Mouse (Mus musculus): ENCODE data around the gene Zkscan4. TPM values are rescaled to one million over a fixed set of nuclear protein-coding genes. Genes with fewer than 3 reads are reported as not detected.
"Not testable (repeated sequence)": the region's sequence is repeated elsewhere in the genome, so short reads cannot be mapped to it uniquely, and the experiment has no call there.

Gene Zkscan4
- total RNA-seq, 2 experiments from 2014 or later, result 7.4 TPM

GRCm38 (mm10) chr13:21495080-21495479 is 16.4 kb downstream of the Zkscan4 start, which contains the start of gene AK157302:
AK157302 (plus strand) TSS chr13:21495223.
- DNase-seq (ENCODE audit: extremely low spot score in 1 of 2, low spot score in 2 of 2), result peak in 1 of 2 experiments; percentile 49
- intact Hi-C loops (cut with DNase I), result no loop called here

GRCm38 (mm10) chr13:21501182-21501581 is 22.5 kb downstream of the Zkscan4 start, which contains the start of gene Gm11273:
Gm11273 (minus strand) TSS chr13:21501418.
- DNase-seq (ENCODE audit: extremely low spot score in 1 of 2, low spot score in 2 of 2); intact Hi-C loops (cut with DNase I): not testable (repeated sequence)

GRCm38 (mm10) chr13:21502296-21502695 is 23.6 kb downstream of the Zkscan4 start:
- no peak for DNase-seq (ENCODE audit: extremely low spot score in 1 of 2, low spot score in 2 of 2)
- intact Hi-C loops (cut with DNase I), result no loop called here

GRCm38 (mm10) chr13:21506221-21506649 is 27.5 kb downstream of the Zkscan4 start:
- DNase-seq (ENCODE audit: extremely low spot score in 1 of 2, low spot score in 2 of 2), result peak; percentile 55 to 86
- intact Hi-C loops (cut with DNase I), result no loop called here

- intact Hi-C loops (cut with DNase I), result no loop called here
- DNase-seq (ENCODE audit: extremely low spot score in 1 of 2, low spot score in 2 of 2), result no peak
Measured at GRCm38 (mm10) chr13:21530136-21530535, 51.4 kb downstream of the Zkscan4 start.

- intact Hi-C loops (cut with DNase I), result no loop called here
- DNase-seq (ENCODE audit: extremely low spot score in 1 of 2, low spot score in 2 of 2), result peak; percentile 80 to 87
Measured at GRCm38 (mm10) chr13:21530781-21531201, 52.1 kb downstream of the Zkscan4 start, which contains the start of gene Zkscan8. Zkscan8 (minus strand) TSS chr13:21531120.

Small RNA genes within 50 kb of the gene (microRNA-seq; reads per million reads assigned to microRNA genes)
- not detected for gene Mir1896

Other genes with a start within 250 kb of the Zkscan4 start
- not detected for gene Gpx5, start 186.2 kb upstream of the Zkscan4 start, total RNA-seq (2021)
- not detected for gene Gpx6, start 166.8 kb upstream of the Zkscan4 start, total RNA-seq (2021)
- gene Olfr1367, start 132.0 kb upstream of the Zkscan4 start, total RNA-seq (2021), result not detected
- gene Zscan12, start 116.1 kb upstream of the Zkscan4 start, total RNA-seq (2021), result 1 to 10 TPM; 8.0 to 8.5 TPM
- gene Zkscan3, start 76.2 kb upstream of the Zkscan4 start, total RNA-seq (2021), result 10 to 100 TPM; 36.7 to 40.7 TPM
- 1 to 10 TPM; 1.5 to 2.1 TPM for gene Pgbd1, start 37.8 kb upstream of the Zkscan4 start, total RNA-seq (2021)
- 10 to 100 TPM; 27.6 to 30.0 TPM for gene Zscan26, start 25.2 kb upstream of the Zkscan4 start, total RNA-seq (2021)
- gene Nkapl, start 10.4 kb upstream of the Zkscan4 start, total RNA-seq (2021), result 1 to 10 TPM in 1 of 2 experiments, under 1 TPM in 1; 0.77 to 1.0 TPM
- gene Gm10065, start 534 bp downstream of the Zkscan4 start, total RNA-seq (2021), result not detected
- 10 to 100 TPM; 16.5 to 17.2 TPM for gene AK157302, start 16.3 kb downstream of the Zkscan4 start, total RNA-seq (2021)
- 10 to 100 TPM; 56.4 to 59.3 TPM for gene Gm11273, start 22.5 kb downstream of the Zkscan4 start, total RNA-seq (2021)
- gene Zkscan8, start 52.2 kb downstream of the Zkscan4 start, total RNA-seq (2021), result 10 to 100 TPM; 10.6 to 13.6 TPM
- gene Olfr1366, start 63.9 kb downstream of the Zkscan4 start, total RNA-seq (2021), result not detected
- gene Olfr1535, start 81.0 kb downstream of the Zkscan4 start, total RNA-seq (2021), result not detected
- not detected for gene Olfr1364, start 102.9 kb downstream of the Zkscan4 start, total RNA-seq (2021)
- gene Olfr1362, start 135.1 kb downstream of the Zkscan4 start, total RNA-seq (2021), result not detected
- gene Olfr11, start 163.6 kb downstream of the Zkscan4 start, total RNA-seq (2021), result not detected
- gene Olfr1361, start 184.5 kb downstream of the Zkscan4 start, total RNA-seq (2021), result not detected
- gene Olfr1360, start 198.5 kb downstream of the Zkscan4 start, total RNA-seq (2021), result not detected
- not detected for gene Olfr1359, start 219.2 kb downstream of the Zkscan4 start, total RNA-seq (2021)
- 10 to 100 TPM; 41.4 to 52.8 TPM for gene Hist1h2bl, start 237.2 kb downstream of the Zkscan4 start, total RNA-seq (2021)
- gene Hist1h2ai, start 237.5 kb downstream of the Zkscan4 start, total RNA-seq (2021), result 10 to 100 TPM; 68.4 to 76.2 TPM
- gene Hist1h3h, start 238.8 kb downstream of the Zkscan4 start, total RNA-seq (2021), result 10 to 100 TPM; 69.3 to 80.8 TPM
- 10 to 100 TPM; 10.1 to 13.9 TPM for gene Hist1h2bm, start 243.1 kb downstream of the Zkscan4 start, total RNA-seq (2021)